Mouse (Mus musculus): ENCODE data around the gene Bad. TPM values are rescaled to one million over a fixed set of nuclear protein-coding genes. Genes with fewer than 3 reads are reported as not detected.
A peak's percentile ranks its signal among the peaks of the same experiment; 100 is the strongest.

The Bad gene
- polyA plus RNA-seq, 1 experiment from 2014 or later = 55.7 TPM

- ATAC-seq (replicated peaks; ENCODE audit: insufficient number of reproducible peaks, low FRiP score, low TSS enrichment) = no peak
- 60% methylated on average over 4 of the region's 4 CpGs for WGBS (ENCODE audit: insufficient replicate concordance)
- no peak overlapping the region for H3K4me3 ChIP-seq (ENCODE audit: low read depth, low read length)
- H3K9ac ChIP-seq (ENCODE audit: low read depth, low read length) = no peak overlapping the region
- H3K27me3 ChIP-seq (ENCODE audit: control insufficient read depth, insufficient read depth, low read length) = no peaks in the 10 kb centered on the region
- no peaks in the 10 kb centered on the region for H3K9me3 ChIP-seq (replicated peaks; ENCODE audit: control insufficient read depth, low read length)
- H3K4me2 ChIP-seq = no peak overlapping the region
- peaks cover 19% of the 10 kb centered on the region for H3K4me1 ChIP-seq (ENCODE audit: control insufficient read depth, insufficient read depth, low read length)
- H3K27ac ChIP-seq (ENCODE audit: low read depth, low read length) = no peak overlapping the region
- H3K36me3 ChIP-seq (ENCODE audit: control insufficient read depth, insufficient read depth, low read length) = no peaks in the 10 kb centered on the region
Observed at GRCm38 (mm10) chr19:6947742-6948141, 6.1 kb downstream of the Bad start.

DNA sequence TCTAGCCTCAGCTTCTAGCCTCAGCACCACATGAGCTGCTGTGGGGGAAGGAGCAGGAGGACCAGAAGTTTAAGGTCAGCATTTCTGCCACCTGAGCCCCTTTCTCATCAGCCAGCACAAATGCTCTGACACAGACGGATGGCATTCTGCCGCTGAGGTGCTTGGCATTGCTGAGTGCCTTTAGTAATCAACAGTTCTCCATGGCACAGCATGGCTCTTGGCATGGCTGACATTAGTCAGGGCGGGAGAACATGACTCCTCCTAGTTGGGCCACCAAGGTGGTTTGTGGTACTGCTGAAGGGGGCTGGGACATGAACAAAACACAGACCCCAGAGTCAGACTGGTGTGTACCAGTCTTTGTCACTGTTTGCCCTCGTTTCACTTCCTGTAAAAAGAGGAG is 6.5 kb downstream of the Bad start:
- Histone ChIP-seq H3K9ac (ENCODE audit: low read depth, low read length) (no peak overlapping the region), H3K4me1 (ENCODE audit: control insufficient read depth, insufficient read depth, low read length) (peaks cover 19% of the 10 kb centered on the region), H3K4me3 (ENCODE audit: low read depth, low read length) (no peak overlapping the region), H3K4me2 (no peak overlapping the region), H3K27me3 (ENCODE audit: control insufficient read depth, insufficient read depth, low read length) (no peaks in the 10 kb centered on the region), H3K9me3 (replicated peaks; ENCODE audit: control insufficient read depth, low read length) (no peaks in the 10 kb centered on the region), H3K36me3 (ENCODE audit: control insufficient read depth, insufficient read depth, low read length) (no peaks in the 10 kb centered on the region), H3K27ac (ENCODE audit: low read depth, low read length) (no peak overlapping the region)
- whole genome bisulfite sequencing (ENCODE audit: insufficient replicate concordance) = 81% methylated on average over 4 of the region's 4 CpGs
- no peak for ATAC-seq (replicated peaks; ENCODE audit: insufficient number of reproducible peaks, low FRiP score, low TSS enrichment)

- no peak for ATAC-seq (replicated peaks; ENCODE audit: insufficient number of reproducible peaks, low FRiP score, low TSS enrichment)
- Histone ChIP-seq H3K4me3 (ENCODE audit: low read depth, low read length) (no peak overlapping the region), H3K36me3 (ENCODE audit: control insufficient read depth, insufficient read depth, low read length) (no peaks in the 10 kb centered on the region), H3K4me2 (no peak overlapping the region), H3K9ac (ENCODE audit: low read depth, low read length) (0 out of 2 replicates have a peak overlapping the region, but pooled peaks have one; percentile 12), H3K9me3 (replicated peaks; ENCODE audit: control insufficient read depth, low read length) (no peaks in the 10 kb centered on the region), H3K27me3 (ENCODE audit: control insufficient read depth, insufficient read depth, low read length) (no peaks in the 10 kb centered on the region), H3K27ac (ENCODE audit: low read depth, low read length) (no peak overlapping the region), H3K4me1 (ENCODE audit: control insufficient read depth, insufficient read depth, low read length) (peaks cover 20% of the 10 kb centered on the region)
- WGBS (ENCODE audit: insufficient replicate concordance) = 85% methylated on average over 5 of the region's 5 CpGs
Observed at GRCm38 (mm10) chr19:6949532-6949931, 7.9 kb downstream of the Bad start.

DNA sequence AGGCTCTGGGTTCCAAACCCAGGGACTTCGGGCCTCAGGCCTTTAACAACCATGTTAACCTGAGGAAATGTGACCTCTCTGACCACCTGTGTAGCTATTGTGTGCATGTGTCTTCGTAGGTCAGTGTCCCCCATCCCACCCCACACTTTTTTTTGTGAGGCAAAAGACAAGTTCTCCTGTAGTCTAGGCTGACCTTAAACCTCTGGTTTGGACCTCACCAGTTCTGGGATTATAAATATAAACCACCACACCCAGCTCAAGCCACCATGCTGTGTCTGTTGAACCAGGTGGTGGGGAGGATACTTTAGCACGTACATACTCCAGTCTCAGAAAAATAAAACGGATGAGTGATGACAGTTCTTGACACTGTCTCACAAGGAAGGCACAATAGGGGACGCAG is 8.3 kb downstream of the Bad start:
- H3K27me3 ChIP-seq (ENCODE audit: control insufficient read depth, insufficient read depth, low read length) = no peaks in the 10 kb centered on the region
- H3K4me2 ChIP-seq = peak overlapping the region; percentile 94
- WGBS (ENCODE audit: insufficient replicate concordance) = 58% methylated on average over 5 of the region's 5 CpGs
- no peak for ATAC-seq (replicated peaks; ENCODE audit: insufficient number of reproducible peaks, low FRiP score, low TSS enrichment)
- peak overlapping the region; percentile 83; the same call in 1 of the 2 replicates for H3K9ac ChIP-seq (ENCODE audit: low read depth, low read length)
- peak overlapping the region; percentile 70 for H3K4me3 ChIP-seq (ENCODE audit: low read depth, low read length)
- peaks cover 22% of the 10 kb centered on the region for H3K4me1 ChIP-seq (ENCODE audit: control insufficient read depth, insufficient read depth, low read length)
- 0 out of 2 replicates have a peak, but pooled peaks cover 3% of the 10 kb centered on the region for H3K36me3 ChIP-seq (ENCODE audit: control insufficient read depth, insufficient read depth, low read length)
- H3K9me3 ChIP-seq (replicated peaks; ENCODE audit: control insufficient read depth, low read length) = no peaks in the 10 kb centered on the region
- H3K27ac ChIP-seq (ENCODE audit: low read depth, low read length) = peak overlapping the region; percentile 96; the same call in 1 of the 2 replicates

- peak; percentile 5; the same call in 1 of the 2 replicates for ATAC-seq (replicated peaks; ENCODE audit: insufficient number of reproducible peaks, low FRiP score, low TSS enrichment)
- Histone ChIP-seq H3K9me3 (replicated peaks; ENCODE audit: control insufficient read depth, low read length) (no peaks in the 10 kb centered on the region), H3K4me2 (peak overlapping the region; percentile 94), H3K36me3 (ENCODE audit: control insufficient read depth, insufficient read depth, low read length) (0 out of 2 replicates have a peak, but pooled peaks cover 7% of the 10 kb centered on the region), H3K27ac (ENCODE audit: low read depth, low read length) (peak overlapping the region; percentile 96), H3K9ac (ENCODE audit: low read depth, low read length) (peak overlapping the region; percentile 83), H3K4me3 (ENCODE audit: low read depth, low read length) (peak overlapping the region; percentile 70), H3K4me1 (ENCODE audit: control insufficient read depth, insufficient read depth, low read length) (peaks cover 29% of the 10 kb centered on the region), H3K27me3 (ENCODE audit: control insufficient read depth, insufficient read depth, low read length) (no peaks in the 10 kb centered on the region)
- WGBS (ENCODE audit: insufficient replicate concordance) = under 1% methylated on average over 28 of the region's 28 CpGs
Observed at GRCm38 (mm10) chr19:6950613-6951153, 9.0 kb downstream of the Bad start.

DNA sequence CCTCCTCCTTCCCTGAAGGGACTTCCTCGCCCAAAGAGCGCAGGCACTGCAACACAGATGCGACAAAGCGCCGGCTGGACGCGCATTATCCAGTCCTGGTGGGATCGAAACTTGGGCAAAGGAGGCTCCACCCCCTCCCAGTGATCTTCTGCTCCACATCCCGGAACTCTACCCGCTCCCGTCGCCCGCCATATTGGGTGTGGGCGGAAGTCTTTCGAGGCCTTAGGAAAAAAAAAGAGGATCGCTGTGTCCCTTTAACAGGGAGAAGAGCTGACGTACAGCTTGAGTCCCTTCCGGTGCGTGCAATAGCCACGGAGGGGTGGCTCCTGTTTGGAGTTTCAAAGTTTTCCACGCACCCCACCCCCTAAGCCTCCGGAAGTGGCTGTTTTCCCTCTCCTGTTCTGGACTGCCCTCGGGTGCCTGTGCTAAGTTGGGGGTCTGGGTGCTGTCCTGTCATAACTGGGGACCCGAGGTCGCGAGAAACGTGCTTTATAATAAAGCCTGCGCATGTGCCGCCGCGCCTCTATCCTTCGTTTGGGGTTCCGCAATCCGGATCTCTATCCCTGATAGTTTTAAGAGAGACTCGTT is 9.8 kb downstream of the Bad start:
- Histone ChIP-seq H3K4me2 (peak overlapping the region; percentile 94), H3K4me1 (ENCODE audit: control insufficient read depth, insufficient read depth, low read length) (peaks cover 32% of the 10 kb centered on the region)
- 0% methylated on average over 35 of the region's 35 CpGs for WGBS (ENCODE audit: insufficient replicate concordance)

GRCm38 (mm10) chr19:6951994-6952711 is 10.5 kb downstream of the Bad start:
- Histone ChIP-seq H3K27me3 (ENCODE audit: control insufficient read depth, insufficient read depth, low read length) (no peaks in the 10 kb centered on the region), H3K36me3 (ENCODE audit: control insufficient read depth, insufficient read depth, low read length) (peaks cover 11% of the 10 kb centered on the region), H3K4me2 (peak overlapping the region; percentile 94), H3K27ac (ENCODE audit: low read depth, low read length) (peak overlapping the region; percentile 96), H3K4me1 (ENCODE audit: control insufficient read depth, insufficient read depth, low read length) (peaks cover 32% of the 10 kb centered on the region), H3K4me3 (ENCODE audit: low read depth, low read length) (peak overlapping the region; percentile 70), H3K9ac (ENCODE audit: low read depth, low read length) (peak overlapping the region; percentile 83), H3K9me3 (replicated peaks; ENCODE audit: control insufficient read depth, low read length) (no peaks in the 10 kb centered on the region)
- peak; percentile 37 for ATAC-seq (replicated peaks; ENCODE audit: insufficient number of reproducible peaks, low FRiP score, low TSS enrichment)
- under 1% methylated on average over 31 of the region's 31 CpGs for WGBS (ENCODE audit: insufficient replicate concordance)

More for the DNA sequence above, 9.8 kb downstream of the Bad start:
- Histone ChIP-seq H3K27me3 (ENCODE audit: control insufficient read depth, insufficient read depth, low read length) (no peaks in the 10 kb centered on the region), H3K9me3 (replicated peaks; ENCODE audit: control insufficient read depth, low read length) (no peaks in the 10 kb centered on the region), H3K9ac (ENCODE audit: low read depth, low read length) (peak overlapping the region; percentile 83), H3K4me3 (ENCODE audit: low read depth, low read length) (peak overlapping the region; percentile 70), H3K27ac (ENCODE audit: low read depth, low read length) (peak overlapping the region; percentile 96), H3K36me3 (ENCODE audit: control insufficient read depth, insufficient read depth, low read length) (peaks cover 7% of the 10 kb centered on the region)
- peak; percentile 70 for ATAC-seq (replicated peaks; ENCODE audit: insufficient number of reproducible peaks, low FRiP score, low TSS enrichment)

GRCm38 (mm10) chr19:6952712-6953037 is 11.0 kb downstream of the Bad start:
- Histone ChIP-seq H3K27me3 (ENCODE audit: control insufficient read depth, insufficient read depth, low read length) (no peaks in the 10 kb centered on the region), H3K9ac (ENCODE audit: low read depth, low read length) (peak overlapping the region; percentile 83), H3K27ac (ENCODE audit: low read depth, low read length) (peak overlapping the region; percentile 96), H3K4me1 (ENCODE audit: control insufficient read depth, insufficient read depth, low read length) (peaks cover 32% of the 10 kb centered on the region), H3K9me3 (replicated peaks; ENCODE audit: control insufficient read depth, low read length) (no peaks in the 10 kb centered on the region), H3K4me3 (ENCODE audit: low read depth, low read length) (peak overlapping the region; percentile 70), H3K36me3 (ENCODE audit: control insufficient read depth, insufficient read depth, low read length) (peaks cover 11% of the 10 kb centered on the region), H3K4me2 (peak overlapping the region; percentile 94)
- no peak for ATAC-seq (replicated peaks; ENCODE audit: insufficient number of reproducible peaks, low FRiP score, low TSS enrichment)
- WGBS (ENCODE audit: insufficient replicate concordance) = 2% methylated on average over 3 of the region's 3 CpGs
